Mouse (Mus musculus) embryonic fibroblast, embryonic 13.5 days (primary cell): ENCODE results near the gene Atp2b1.

Source experiments
- CTCF ChIP-seq: IDR thresholded peaks from 2 replicates; pipeline ENCODE4 v1.5.1; 2011; ENCODE audit warnings: mild to moderate bottlenecking, control low read depth, low read length, moderate library complexity, borderline replicate concordance; ENCODE audit not compliant: insufficient read depth
- POLR2A ChIP-seq: IDR thresholded peaks from 2 replicates; pipeline ENCODE4 v1.6.1; 2011; ENCODE audit warnings: low read depth, mild to moderate bottlenecking, control low read depth, low read length, moderate library complexity

GRCm38 (mm10) chr10:98941991-98942390 lies 27.8 kb downstream of the Atp2b1 start:
- TF ChIP-seq CTCF: no peak
- no peak for TF ChIP-seq POLR2A
